Mouse (Mus musculus) midbrain, embryonic 14.5 days (tissue): ENCODE measurements around the gene Tmem178b. TPM values are rescaled to one million over a fixed set of nuclear protein-coding genes. Genes with fewer than 3 reads are reported as not detected.

Experiments
- ATAC-seq: fragments of 200-750 bp; cut with Nextera tagmentation; 2 replicates; pipeline ENCODE4 v1.8.0; 2017; ENCODE audit warnings: moderate number of reproducible peaks, moderate library complexity; ENCODE audit not compliant: low FRiP score, low TSS enrichment
- DNase-seq: peaks from one replicate; pipeline ENCODE4 v3.0.0-alpha.2; 2015
- H3K27ac ChIP-seq: fragments of 300-500 bp; sonication (generic); replicated peaks from 2 replicates; pipeline ENCODE4 v1.5.1; 2014; ENCODE audit warnings: mild to moderate bottlenecking, low read depth, low read length, moderate library complexity
- H3K27me3 ChIP-seq: fragments of 300-500 bp; sonication (generic); 2 replicates; pipeline ENCODE4 v1.6.1; 2014; ENCODE audit warnings: low read length, control low read depth, mixed read lengths; ENCODE audit not compliant: control insufficient read depth, insufficient read depth
- H3K36me3 ChIP-seq: fragments of 300-500 bp; sonication (generic); 2 replicates; pipeline ENCODE4 v1.6.1; 2014; ENCODE audit warnings: low read length, control low read depth; ENCODE audit not compliant: control insufficient read depth, insufficient read depth
- H3K4me1 ChIP-seq: fragments of 300-500 bp; sonication (generic); 2 replicates; pipeline ENCODE4 v1.6.1; 2014; ENCODE audit warnings: mild to moderate bottlenecking, antibody characterized with exemption, low read length, control low read depth; ENCODE audit not compliant: control insufficient read depth, insufficient read depth
- H3K4me2 ChIP-seq: fragments of 300-500 bp; sonication (generic); 2 replicates; pipeline ENCODE4 v1.6.1; 2014; ENCODE audit warnings: mild to moderate bottlenecking, low read length, moderate library complexity
- H3K4me3 ChIP-seq: fragments of 300-500 bp; sonication (generic); replicated peaks from 2 replicates; pipeline ENCODE4 v1.5.1; 2014; ENCODE audit warnings: low read depth, low read length
- H3K9ac ChIP-seq: fragments of 300-500 bp; sonication (generic); replicated peaks from 2 replicates; pipeline ENCODE4 v1.6.1; 2014; ENCODE audit warnings: mild to moderate bottlenecking, low read length, moderate library complexity
- H3K9me3 ChIP-seq: fragments of 300-500 bp; sonication (generic); 2 replicates; pipeline ENCODE4 v1.6.1; 2016; ENCODE audit warnings: low read length, control low read depth, mixed read lengths; ENCODE audit not compliant: control insufficient read depth
- WGBS: fragments of 180-500 bp; shearing (Covaris S2); extraction: QIAGEN DNeasy Blood & Tissue Kit; methylation state at CpG from one replicate; pipeline ENCODE4 v1.1.7; 2014; 5-methylcytosine and 5-hydroxymethylcytosine counted together
- polyA plus RNA-seq: library from polyadenylated mRNA; unstranded; fragments of >200 nt; fragmentation: Nextera tagmentation; extraction: Ambion mirVana; gene quantifications from 2 replicates; pipeline ENCODE4 v1.2.1, GENCODE M21; 2014

The Tmem178b gene
- polyA plus RNA-seq, 1 experiment from 2014 or later = 44.6 TPM

DNA sequence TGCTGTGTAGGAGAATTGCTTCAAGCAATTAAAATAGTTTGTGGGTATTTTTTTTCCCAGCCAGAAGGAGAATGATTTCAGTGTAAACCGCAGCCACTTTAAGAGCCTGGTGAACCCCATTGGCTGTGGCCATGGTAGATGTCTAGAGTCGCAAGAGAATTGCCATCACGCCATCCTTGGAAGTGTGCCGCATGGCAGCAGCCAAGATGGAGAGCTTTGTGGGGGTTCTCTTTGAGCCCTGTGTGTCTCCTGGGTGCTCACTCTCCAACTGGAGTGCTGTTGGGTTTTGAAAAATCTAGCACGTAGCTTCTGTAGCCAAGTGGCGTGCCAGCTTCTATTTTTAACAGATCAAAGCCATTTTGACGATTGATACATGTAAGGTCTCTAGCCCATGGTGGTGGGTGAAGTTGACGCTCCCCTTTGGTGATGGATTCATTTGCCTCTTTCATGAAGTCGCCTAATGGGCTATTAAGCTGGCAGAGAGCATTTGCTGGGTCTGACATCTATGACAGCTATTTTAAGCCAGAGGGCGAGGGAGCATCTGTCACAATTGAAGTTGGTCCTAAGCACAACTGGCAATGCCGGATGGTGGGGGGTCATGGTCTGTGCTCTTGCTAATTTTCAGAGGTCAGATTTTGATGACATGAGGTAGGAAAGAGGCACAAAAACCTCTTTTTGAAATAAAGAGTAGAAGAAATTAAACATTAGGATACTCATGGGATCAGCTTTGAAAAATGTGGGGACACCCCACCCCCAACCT lies 133.1 kb downstream of the Tmem178b start:
- ATAC-seq (no peak), DNase-seq (peak; percentile 33)
- no peak overlapping the region for H3K4me3 ChIP-seq
- no peak overlapping the region for H3K9ac ChIP-seq
- 57% methylated on average over 11 of the region's 11 CpGs for WGBS
- no peaks in the 10 kb centered on the region for H3K27me3 ChIP-seq
- no peaks in the 10 kb centered on the region for H3K9me3 ChIP-seq
- peaks cover 40% of the 10 kb centered on the region for H3K4me1 ChIP-seq
- H3K27ac ChIP-seq = no peak overlapping the region
- H3K4me2 ChIP-seq = no peak overlapping the region
- no peaks in the 10 kb centered on the region for H3K36me3 ChIP-seq

GRCm38 (mm10) chr6:40008166-40008907 lies 135.3 kb downstream of the Tmem178b start:
- H3K27ac ChIP-seq = peak overlapping the region; percentile 52
- no peak overlapping the region for H3K9ac ChIP-seq
- H3K27me3 ChIP-seq = no peaks in the 10 kb centered on the region
- peak; percentile 73 for DNase-seq
- no peaks in the 10 kb centered on the region for H3K36me3 ChIP-seq
- H3K4me1 ChIP-seq = peaks cover 45% of the 10 kb centered on the region
- H3K4me3 ChIP-seq = no peak overlapping the region
- H3K4me2 ChIP-seq = no peak overlapping the region
- 14% methylated on average over 3 of the region's 3 CpGs for WGBS
- no peaks in the 10 kb centered on the region for H3K9me3 ChIP-seq
- peak; percentile 61; the same call in 1 of the 2 replicates for ATAC-seq

DNA sequence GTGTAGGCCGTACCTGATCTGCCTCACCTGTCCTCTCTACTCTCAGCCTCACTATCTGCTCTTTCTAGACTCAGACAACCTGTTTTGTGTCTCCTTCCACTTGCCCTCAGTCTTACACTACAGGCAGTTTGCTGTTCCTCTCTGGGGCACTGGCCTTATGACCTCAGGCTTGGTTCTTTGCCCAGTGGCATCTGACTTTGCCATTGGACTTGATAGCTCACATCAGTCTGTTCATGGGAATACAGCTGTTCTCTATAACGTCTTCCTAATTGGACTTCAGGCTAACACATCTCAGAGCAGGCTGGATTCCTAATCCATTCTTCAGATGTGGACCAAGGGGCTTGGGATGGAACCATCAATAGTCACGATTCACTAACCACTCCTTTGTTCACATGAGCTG lies 136.6 kb downstream of the Tmem178b start:
- no peak overlapping the region for H3K27ac ChIP-seq
- H3K4me3 ChIP-seq = no peak overlapping the region
- peaks cover 45% of the 10 kb centered on the region for H3K4me1 ChIP-seq
- H3K9ac ChIP-seq = no peak overlapping the region
- H3K27me3 ChIP-seq = no peaks in the 10 kb centered on the region
- 65% methylated on average over 3 of the region's 3 CpGs for WGBS
- H3K4me2 ChIP-seq = no peak overlapping the region
- H3K9me3 ChIP-seq = no peaks in the 10 kb centered on the region
- no peak for ATAC-seq
- DNase-seq = no peak
- H3K36me3 ChIP-seq = no peaks in the 10 kb centered on the region

GRCm38 (mm10) chr6:40011066-40011465 lies 138.0 kb downstream of the Tmem178b start:
- Histone ChIP-seq H3K4me3 (no peak overlapping the region), H3K27ac (no peak overlapping the region), H3K4me2 (no peak overlapping the region), H3K27me3 (no peaks in the 10 kb centered on the region), H3K9ac (no peak overlapping the region), H3K4me1 (peaks cover 57% of the 10 kb centered on the region), H3K9me3 (no peaks in the 10 kb centered on the region), H3K36me3 (no peaks in the 10 kb centered on the region)
- ATAC-seq = no peak
- WGBS = 95% methylated on average over 5 of the region's 5 CpGs
- DNase-seq = no peak

DNA sequence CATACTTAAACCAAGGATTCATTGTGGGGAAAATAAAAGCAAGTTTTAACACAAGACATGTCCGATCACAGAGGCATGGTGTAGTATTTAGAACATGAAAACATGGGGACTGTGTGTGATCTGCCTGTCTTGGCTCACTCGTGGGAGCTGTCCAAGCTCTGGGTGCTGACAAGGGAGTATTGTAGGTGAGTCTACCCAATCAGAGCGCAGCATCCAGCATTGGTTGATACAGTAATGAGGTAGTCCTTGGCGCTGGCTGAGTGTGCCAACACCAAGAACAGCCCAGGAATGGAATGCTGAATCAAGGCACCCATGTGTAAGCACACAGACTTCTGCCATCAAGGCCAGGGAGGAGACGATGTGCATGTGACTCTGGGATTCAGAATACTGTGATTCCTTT lies 138.5 kb downstream of the Tmem178b start:
- Histone ChIP-seq H3K4me2 (no peak overlapping the region), H3K9me3 (no peaks in the 10 kb centered on the region), H3K4me1 (peaks cover 57% of the 10 kb centered on the region), H3K4me3 (no peak overlapping the region), H3K9ac (no peak overlapping the region), H3K27me3 (no peaks in the 10 kb centered on the region), H3K27ac (no peak overlapping the region), H3K36me3 (no peaks in the 10 kb centered on the region)
- ATAC-seq (no peak), DNase-seq (no peak)
- 73% methylated on average over 5 of the region's 5 CpGs for WGBS

GRCm38 (mm10) chr6:40013407-40013806 lies 140.3 kb downstream of the Tmem178b start:
- H3K4me2 ChIP-seq = no peak overlapping the region
- ATAC-seq (no peak), DNase-seq (no peak)
- H3K27ac ChIP-seq = no peak overlapping the region
- H3K4me3 ChIP-seq = no peak overlapping the region
- no peaks in the 10 kb centered on the region for H3K27me3 ChIP-seq
- no peaks in the 10 kb centered on the region for H3K36me3 ChIP-seq
- H3K4me1 ChIP-seq = peaks cover 46% of the 10 kb centered on the region
- no peaks in the 10 kb centered on the region for H3K9me3 ChIP-seq
- no peak overlapping the region for H3K9ac ChIP-seq
- WGBS = 78% methylated on average over 5 of the region's 5 CpGs

DNA sequence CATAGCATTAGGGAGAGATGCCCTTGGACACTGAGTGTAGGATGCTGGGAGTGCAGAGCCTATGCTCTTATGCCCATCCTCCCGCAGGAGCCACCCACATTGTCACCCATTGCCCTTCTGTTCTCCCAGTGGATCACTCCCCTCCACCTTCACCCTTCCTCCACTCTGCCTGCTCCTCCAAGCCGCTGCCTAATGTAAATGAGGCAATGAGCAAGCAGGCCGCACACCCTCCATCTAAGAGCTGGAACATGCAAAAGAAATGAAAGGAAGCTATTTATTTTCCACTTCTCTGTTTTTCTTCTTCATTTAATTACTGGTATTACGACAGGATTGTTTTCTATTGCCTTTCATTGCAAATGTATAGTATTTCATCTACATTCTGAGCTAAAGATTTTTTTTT lies 142.1 kb downstream of the Tmem178b start:
- Histone ChIP-seq H3K4me2 (no peak overlapping the region), H3K9ac (no peak overlapping the region), H3K27me3 (no peaks in the 10 kb centered on the region), H3K36me3 (no peaks in the 10 kb centered on the region), H3K9me3 (no peaks in the 10 kb centered on the region), H3K27ac (peak overlapping the region; percentile 62), H3K4me3 (no peak overlapping the region), H3K4me1 (peaks cover 37% of the 10 kb centered on the region)
- WGBS = 40% methylated on average over 4 of the region's 4 CpGs
- ATAC-seq = no peak
- peak; percentile 18 for DNase-seq

DNA sequence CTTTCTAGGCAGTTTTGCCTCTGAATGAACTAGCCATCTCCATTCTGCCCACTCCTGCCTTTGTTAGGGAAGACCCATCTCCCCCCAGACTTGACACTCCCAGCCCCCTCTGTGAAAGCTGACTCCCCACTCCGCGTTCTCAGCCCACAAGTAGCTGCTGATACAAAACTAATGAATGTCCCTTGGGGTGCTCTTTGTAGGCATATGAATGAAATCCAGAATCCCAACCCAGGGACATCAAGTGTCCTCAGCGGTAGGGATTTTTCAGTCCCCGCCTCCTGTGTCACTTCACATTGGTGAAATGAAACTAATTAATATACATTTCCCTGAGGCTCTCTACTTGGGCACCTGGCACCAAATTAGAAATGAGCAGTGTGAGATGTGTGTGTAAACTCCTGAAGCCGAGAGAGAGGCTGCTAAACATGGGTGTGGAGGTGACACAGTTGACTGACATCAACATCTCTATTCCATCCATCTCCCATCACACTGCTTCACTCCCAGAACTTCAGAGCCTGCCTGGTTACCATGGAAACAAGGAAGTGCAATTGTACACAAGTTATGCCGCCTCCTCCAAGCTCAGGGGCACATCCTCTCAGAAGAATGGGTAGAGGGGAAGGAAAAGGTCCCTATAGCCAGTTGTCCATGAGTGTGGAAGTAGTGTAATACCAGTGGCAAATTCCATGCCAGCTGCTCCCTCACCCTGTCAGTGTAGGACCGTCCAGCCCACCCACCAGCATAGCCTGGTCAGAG lies 142.8 kb downstream of the Tmem178b start:
- H3K4me2 ChIP-seq = no peak overlapping the region

More for the DNA sequence above, 142.8 kb downstream of the Tmem178b start:
- Histone ChIP-seq H3K27me3 (no peaks in the 10 kb centered on the region), H3K36me3 (no peaks in the 10 kb centered on the region), H3K9me3 (no peaks in the 10 kb centered on the region), H3K4me3 (no peak overlapping the region), H3K9ac (no peak overlapping the region), H3K27ac (peak overlapping the region; percentile 60), H3K4me1 (peaks cover 34% of the 10 kb centered on the region)
- ATAC-seq = peak; percentile 69
- 11% methylated on average over 7 of the region's 7 CpGs for WGBS
- peak; percentile 75 for DNase-seq
